Mouse (Mus musculus) gastrocnemius, postnatal 10 days (tissue): ENCODE data around the gene Ank3. TPM values are rescaled to one million over a fixed set of nuclear protein-coding genes. Genes with fewer than 3 reads are reported as not detected.

Experiments used
- DNase-seq: peaks from one replicate; pipeline ENCODE4 v3.0.0; 2021; ENCODE audit warnings: mixed read lengths
- total RNA-seq, 2 experiments: library from RNA; stranded (reverse); gene quantifications; 2 replicates each; pipeline ENCODE4 v1.2.3; 2021

Ank3 gene
- total RNA-seq, 2 experiments from 2014 or later, result 82.7 to 83.3 TPM

- DNase-seq, result no peak
Observed at GRCm38 (mm10) chr10:69997082-69997481, 598.5 kb downstream of the Ank3 start.

- no peak for DNase-seq
Observed at GRCm38 (mm10) chr10:70004058-70004457, 605.5 kb downstream of the Ank3 start.

GRCm38 (mm10) chr10:70004831-70005230 is 606.3 kb downstream of the Ank3 start:
- DNase-seq, result no peak

- DNase-seq, result no peak
Observed at GRCm38 (mm10) chr10:70006380-70006779, 607.8 kb downstream of the Ank3 start.

GRCm38 (mm10) chr10:70011738-70012137 is 613.2 kb downstream of the Ank3 start:
- DNase-seq, result no peak

- DNase-seq, result no peak
Observed at GRCm38 (mm10) chr10:70013931-70014330, 615.4 kb downstream of the Ank3 start.

- no peak for DNase-seq
Observed at GRCm38 (mm10) chr10:70015201-70015600, 616.6 kb downstream of the Ank3 start.

- DNase-seq, result no peak
Observed at GRCm38 (mm10) chr10:70018691-70019090, 620.1 kb downstream of the Ank3 start.

GRCm38 (mm10) chr10:70021667-70022066 is 623.1 kb downstream of the Ank3 start:
- DNase-seq, result peak; percentile 68

- no peak for DNase-seq
Observed at GRCm38 (mm10) chr10:70022596-70022995, 624.0 kb downstream of the Ank3 start.

- no peak for DNase-seq
Observed at GRCm38 (mm10) chr10:70023861-70024260, 625.3 kb downstream of the Ank3 start.

GRCm38 (mm10) chr10:70031942-70032341 is 633.4 kb downstream of the Ank3 start:
- DNase-seq, result no peak

GRCm38 (mm10) chr10:70032982-70033381 is 634.4 kb downstream of the Ank3 start:
- DNase-seq, result no peak

- DNase-seq, result no peak
Observed at GRCm38 (mm10) chr10:70033856-70034255, 635.3 kb downstream of the Ank3 start.

GRCm38 (mm10) chr10:70039871-70040291 is 641.3 kb downstream of the Ank3 start:
- peak; percentile 35 for DNase-seq

- DNase-seq, result no peak
Observed at GRCm38 (mm10) chr10:70041562-70041961, 643.0 kb downstream of the Ank3 start.

GRCm38 (mm10) chr10:70045722-70046121 is 647.1 kb downstream of the Ank3 start:
- no peak for DNase-seq

- DNase-seq, result no peak
Observed at GRCm38 (mm10) chr10:70049771-70050170, 651.2 kb downstream of the Ank3 start.

GRCm38 (mm10) chr10:70055291-70055690 is 656.7 kb downstream of the Ank3 start:
- DNase-seq, result no peak

GRCm38 (mm10) chr10:70057064-70057463 is 658.5 kb downstream of the Ank3 start:
- DNase-seq, result peak; percentile 14

- DNase-seq, result peak; percentile 42
Observed at GRCm38 (mm10) chr10:70060021-70060688, 661.6 kb downstream of the Ank3 start.

GRCm38 (mm10) chr10:70060689-70061081 is 662.1 kb downstream of the Ank3 start:
- peak; percentile 15 for DNase-seq

- no peak for DNase-seq
Observed at GRCm38 (mm10) chr10:70063881-70064555, 665.4 kb downstream of the Ank3 start.

- DNase-seq, result no peak
Observed at GRCm38 (mm10) chr10:70065191-70065590, 666.6 kb downstream of the Ank3 start.
